ENCODE assay signal across 9 mouse cellular contexts in genomic region chr17:6960349-6960748, GRCm38 (mm10). TPM values are rescaled to one million over a fixed set of nuclear protein-coding genes. Genes with fewer than 3 reads are reported as not detected.
A peak's percentile ranks its signal among the peaks of the same experiment; 100 is the strongest.
DNase-seq lines count a peak whose midpoint lies in the region; ATAC-seq and TF ChIP-seq lines count a peak whose summit lies in the region.
"Not testable (repeated sequence)": the region's sequence is repeated elsewhere in the genome, so short reads cannot be mapped to it uniquely, and the experiment has no call there.
"Had no signal": no experiment of that assay in that cellular context is flagged by ENCODE, and none has a peak within 500 bp of the region (broad histone marks: within the 10 kb centered on the region; RNA-seq: fewer than 3 reads in every experiment).

No protein-coding gene starts in this region.

- H3K4me3 ChIP-seq in bone marrow macrophage, adult 2 months (ENCODE audit: insufficient read depth, low read length), result peak overlapping the region; percentile 60
- H3K4me3 ChIP-seq in forebrain, embryonic 12.5 days (replicated peaks), result peak overlapping the region; percentile 55
- H3K4me3 ChIP-seq in heart, embryonic 14.5 days (ENCODE audit: control insufficient read depth in 1 of 2, insufficient read depth in 1 of 2, low read depth in 1 of 2, low read length in 2 of 2), result peak overlapping the region; percentile 46 to 59; a peak in 3 of 4 replicates
- peak overlapping the region; percentile 39 for H3K4me3 ChIP-seq in intestine, embryonic 14.5 days (ENCODE audit: low read depth, low read length)
- peak overlapping the region; percentile 51 for H3K4me3 ChIP-seq in limb, embryonic 12.5 days (replicated peaks)
- H3K4me3 ChIP-seq in lung, embryonic 15.5 days, result peak overlapping the region; percentile 56

- not testable (repeated sequence) for H3K4me1 ChIP-seq in bone marrow macrophage, adult 2 months (ENCODE audit: control insufficient read depth, insufficient read depth, low read length); forebrain, embryonic 12.5 days; heart, embryonic 14.5 days (ENCODE audit: control insufficient read depth in 2 of 2, insufficient read depth in 2 of 2, low read length in 2 of 2); intestine, embryonic 14.5 days (replicated peaks; ENCODE audit: control insufficient read depth, insufficient read depth, low read length); limb, embryonic 12.5 days (replicated peaks); lung, embryonic 15.5 days

- WGBS in forebrain, embryonic 12.5 days, result 1% methylated on average over 12 of the region's 12 CpGs
- under 1% methylated on average over 12 of the region's 12 CpGs for WGBS in heart, embryonic 14.5 days
- WGBS in intestine, embryonic 14.5 days, result under 1% methylated on average over 12 of the region's 12 CpGs
- under 1% methylated on average over 12 of the region's 12 CpGs for WGBS in limb, embryonic 12.5 days
- under 1% methylated on average over 12 of the region's 12 CpGs for WGBS in lung, embryonic 15.5 days

- not testable (repeated sequence) for H3K9me3 ChIP-seq in forebrain, embryonic 12.5 days; heart, embryonic 14.5 days (ENCODE audit: control insufficient read depth, low read length); intestine, embryonic 14.5 days (ENCODE audit: control insufficient read depth, low read length); limb, embryonic 12.5 days; lung, embryonic 15.5 days

- 0 out of 2 replicates have a peak overlapping the region, but pooled peaks have one; percentile 40 for H3K9ac ChIP-seq in forebrain, embryonic 12.5 days
- H3K9ac ChIP-seq in heart, embryonic 14.5 days (ENCODE audit: low read length), result peak overlapping the region; percentile 71
- H3K9ac ChIP-seq in intestine, embryonic 14.5 days (ENCODE audit: low read length), result peak overlapping the region; percentile 51
- H3K9ac ChIP-seq in limb, embryonic 12.5 days (replicated peaks), result not testable (repeated sequence)
- H3K9ac ChIP-seq in lung, embryonic 15.5 days, result peak overlapping the region; percentile 43; the same call in 1 of the 2 replicates

- not testable (repeated sequence) for TF ChIP-seq POLR2A in bone marrow macrophage, adult 2 months (IDR thresholded peaks at IDR 0.05; ENCODE audit: borderline replicate concordance, low read depth, low read length)

- not testable (repeated sequence) for H3K27me3 ChIP-seq in forebrain, embryonic 12.5 days; heart, embryonic 14.5 days (ENCODE audit: control insufficient read depth, insufficient read depth, low read length); intestine, embryonic 14.5 days (replicated peaks; ENCODE audit: control insufficient read depth, insufficient read depth, low read length); limb, embryonic 12.5 days; lung, embryonic 15.5 days

- peak overlapping the region; percentile 51 for H3K4me2 ChIP-seq in forebrain, embryonic 12.5 days
- peak overlapping the region; percentile 51 for H3K4me2 ChIP-seq in heart, embryonic 14.5 days (ENCODE audit: low read length)
- H3K4me2 ChIP-seq in intestine, embryonic 14.5 days (ENCODE audit: low read length), result peak overlapping the region; percentile 43
- peak overlapping the region; percentile 50 for H3K4me2 ChIP-seq in limb, embryonic 12.5 days
- peak overlapping the region; percentile 52 for H3K4me2 ChIP-seq in lung, embryonic 15.5 days

- not testable (repeated sequence) for ATAC-seq in forebrain, embryonic 12.5 days (ENCODE audit: low FRiP score); heart, embryonic 14.5 days (ENCODE audit: insufficient number of reproducible peaks, insufficient read depth, low FRiP score, low read depth); intestine, embryonic 14.5 days (replicated peaks; ENCODE audit: low FRiP score, low TSS enrichment, low read depth); limb, embryonic 12.5 days (ENCODE audit: insufficient number of reproducible peaks, insufficient read depth, low FRiP score, low TSS enrichment, low read depth); lung, embryonic 15.5 days (ENCODE audit: borderline replicate concordance, extremely low read depth, low FRiP score, low TSS enrichment)

- DNase-seq in intestine, embryonic 14.5 days (ENCODE audit: low spot score), result peak; percentile 44
- DNase-seq in naive thymus-derived CD4-positive, alpha-beta T cell, adult 2 months (ENCODE audit: low read depth), result peak; percentile 20
- peak; percentile 8 for DNase-seq in thymus, postnatal 0 days (ENCODE audit: low spot score)

- peak overlapping the region; percentile 42; the same call in 1 of the 2 replicates for H3K27ac ChIP-seq in bone marrow macrophage, adult 2 months (ENCODE audit: insufficient read depth, low read depth, low read length)
- H3K27ac ChIP-seq in forebrain, embryonic 12.5 days; intestine, embryonic 14.5 days (ENCODE audit: low read depth); limb, embryonic 12.5 days: not testable (repeated sequence)
- 0 out of 4 replicates have a peak overlapping the region, but pooled peaks of 1 of the 2 experiments have one; percentile 47 for H3K27ac ChIP-seq in heart, embryonic 14.5 days (replicated peaks in 1 of 2; ENCODE audit: control insufficient read depth in 1 of 2, insufficient read depth in 1 of 2, low read depth in 2 of 2, low read length in 2 of 2)
- peak overlapping the region; percentile 75; the same call in 1 of the 2 replicates for H3K27ac ChIP-seq in lung, embryonic 15.5 days

- not testable (repeated sequence) for H3K36me3 ChIP-seq in forebrain, embryonic 12.5 days (replicated peaks); heart, embryonic 14.5 days (ENCODE audit: control insufficient read depth, insufficient read depth, low read length); intestine, embryonic 14.5 days (ENCODE audit: control insufficient read depth, insufficient read depth, low read length); limb, embryonic 12.5 days; lung, embryonic 15.5 days

- TF ChIP-seq CTCF in bone marrow macrophage, adult 2 months (IDR thresholded peaks at IDR 0.05; ENCODE audit: low read depth, low read length), result not testable (repeated sequence)

RNA-seq across cellular contexts. Expression of gene Tagap1, which starts 0.6 kb away (rescaled TPM):
- 12.8 and 18.6 TPM in 2 replicates for polyA plus RNA-seq in bone marrow macrophage, adult 2 months (2012; ENCODE audit: insufficient read depth, insufficient read length, missing spikeins)
- 52.8 and 53.2 TPM in 2 replicates for polyA plus RNA-seq in forebrain, embryonic 12.5 days (2016; fragmentation: Nextera tagmentation; extraction: Ambion mirVana)
- 34.1 and 36.1 TPM in 2 replicates for polyA plus RNA-seq in heart, embryonic 14.5 days (2014; fragmentation: Nextera tagmentation; extraction: Ambion mirVana)
- 62.2 and 66.8 TPM in 2 replicates for polyA plus RNA-seq in intestine, embryonic 14.5 days (2014; fragmentation: Nextera tagmentation; extraction: Ambion mirVana)
- polyA plus RNA-seq in limb, embryonic 12.5 days (2016; fragmentation: Nextera tagmentation; extraction: Ambion mirVana), result 69.0 and 70.8 TPM in 2 replicates
- polyA plus RNA-seq in lung, embryonic 15.5 days (2015; fragmentation: Nextera tagmentation; extraction: Ambion mirVana), result 49.3 and 54.2 TPM in 2 replicates
- 76.6 and 80.4 TPM in 2 replicates for polyA plus RNA-seq in thymus, postnatal 0 days (2015; fragmentation: Nextera tagmentation; extraction: Ambion mirVana)

RNA-seq across cellular contexts. Expression of gene Rnaset2b, which starts 10.1 kb away (rescaled TPM):
- polyA plus RNA-seq in bone marrow macrophage, adult 2 months (2012; ENCODE audit: insufficient read depth, insufficient read length, missing spikeins), result 414 and 421 TPM in 2 replicates
- 83.9 and 94.6 TPM in 2 replicates for polyA plus RNA-seq in forebrain, embryonic 12.5 days (2016; fragmentation: Nextera tagmentation; extraction: Ambion mirVana)
- polyA plus RNA-seq in heart, embryonic 14.5 days (2014; fragmentation: Nextera tagmentation; extraction: Ambion mirVana), result 275 and 304 TPM in 2 replicates
- polyA plus RNA-seq in intestine, embryonic 14.5 days (2014; fragmentation: Nextera tagmentation; extraction: Ambion mirVana), result 207 and 216 TPM in 2 replicates
- polyA plus RNA-seq in limb, embryonic 12.5 days (2016; fragmentation: Nextera tagmentation; extraction: Ambion mirVana), result 169 and 173 TPM in 2 replicates
- 272 and 279 TPM in 2 replicates for polyA plus RNA-seq in lung, embryonic 15.5 days (2015; fragmentation: Nextera tagmentation; extraction: Ambion mirVana)
- polyA plus RNA-seq in thymus, postnatal 0 days (2015; fragmentation: Nextera tagmentation; extraction: Ambion mirVana), result 410 and 412 TPM in 2 replicates

RNA-seq across cellular contexts. Expression of gene Rsph3b, which starts 11.9 kb away (rescaled TPM):
- polyA plus RNA-seq in bone marrow macrophage, adult 2 months (2012; ENCODE audit: insufficient read depth, insufficient read length, missing spikeins), result 30.2 and 38.5 TPM in 2 replicates
- polyA plus RNA-seq in forebrain, embryonic 12.5 days (2016; fragmentation: Nextera tagmentation; extraction: Ambion mirVana), result 44.1 and 45.5 TPM in 2 replicates
- 77.2 and 79.7 TPM in 2 replicates for polyA plus RNA-seq in heart, embryonic 14.5 days (2014; fragmentation: Nextera tagmentation; extraction: Ambion mirVana)
- polyA plus RNA-seq in intestine, embryonic 14.5 days (2014; fragmentation: Nextera tagmentation; extraction: Ambion mirVana), result 42.6 and 45.6 TPM in 2 replicates
- 37.7 and 44.0 TPM in 2 replicates for polyA plus RNA-seq in limb, embryonic 12.5 days (2016; fragmentation: Nextera tagmentation; extraction: Ambion mirVana)
- polyA plus RNA-seq in lung, embryonic 15.5 days (2015; fragmentation: Nextera tagmentation; extraction: Ambion mirVana), result 40.7 and 43.5 TPM in 2 replicates
- polyA plus RNA-seq in thymus, postnatal 0 days (2015; fragmentation: Nextera tagmentation; extraction: Ambion mirVana), result 28.2 and 28.3 TPM in 2 replicates

RNA-seq across cellular contexts. Expression of gene Gm49721, which starts 18.4 kb away (rescaled TPM):
- not detected in 2 replicates for polyA plus RNA-seq in bone marrow macrophage, adult 2 months (2012; ENCODE audit: insufficient read depth, insufficient read length, missing spikeins)
- polyA plus RNA-seq in forebrain, embryonic 12.5 days (2016; fragmentation: Nextera tagmentation; extraction: Ambion mirVana), result 0.17 and 0.47 TPM in 2 replicates
- polyA plus RNA-seq in heart, embryonic 14.5 days (2014; fragmentation: Nextera tagmentation; extraction: Ambion mirVana), result 0.11 TPM in 1 of 2 replicates, not detected in the other
- polyA plus RNA-seq in intestine, embryonic 14.5 days (2014; fragmentation: Nextera tagmentation; extraction: Ambion mirVana), result 0.08 and 0.30 TPM in 2 replicates
- polyA plus RNA-seq in limb, embryonic 12.5 days (2016; fragmentation: Nextera tagmentation; extraction: Ambion mirVana), result 0.56 and 0.61 TPM in 2 replicates
- polyA plus RNA-seq in lung, embryonic 15.5 days (2015; fragmentation: Nextera tagmentation; extraction: Ambion mirVana), result 0.24 TPM in 1 of 2 replicates, not detected in the other
- polyA plus RNA-seq in thymus, postnatal 0 days (2015; fragmentation: Nextera tagmentation; extraction: Ambion mirVana), result 0.31 and 0.83 TPM in 2 replicates
- polyA plus RNA-seq: spleen, adult 2 months had no signal
